Mouse (Mus musculus): ENCODE results near the gene Hmga2. TPM values are rescaled to one million over a fixed set of nuclear protein-coding genes. Genes with fewer than 3 reads are reported as not detected.

The Hmga2 gene
- polyA plus RNA-seq, 1 experiment from 2014 or later: 16.1 TPM

GRCm38 (mm10) chr10:120432731-120433462 lies 43.4 kb downstream of the Hmga2 start:
- peaks cover 19% of the 10 kb centered on the region; the same call in 1 of the 2 replicates for H3K4me1 ChIP-seq

GRCm38 (mm10) chr10:120432081-120432480 lies 44.2 kb downstream of the Hmga2 start:
- no peak for ATAC-seq
- Histone ChIP-seq H3K27me3 (replicated peaks) (no peaks in the 10 kb centered on the region), H3K4me2 (no peak overlapping the region), H3K4me3 (no peak overlapping the region), H3K4me1 (peaks cover 19% of the 10 kb centered on the region; the same call in 1 of the 2 replicates), H3K9me3 (replicated peaks) (no peaks in the 10 kb centered on the region), H3K36me3 (peaks cover 5% of the 10 kb centered on the region; the same call in 1 of the 2 replicates), H3K9ac (no peak overlapping the region), H3K27ac (no peak overlapping the region)
- 76% methylated on average over 9 of the region's 9 CpGs for WGBS (ENCODE audit: insufficient replicate concordance)

More at GRCm38 (mm10) chr10:120432731-120433462, 43.4 kb downstream of the Hmga2 start:
- Histone ChIP-seq H3K9ac (no peak overlapping the region), H3K4me2 (no peak overlapping the region), H3K27ac (no peak overlapping the region), H3K27me3 (replicated peaks) (no peaks in the 10 kb centered on the region), H3K9me3 (replicated peaks) (no peaks in the 10 kb centered on the region), H3K4me3 (no peak overlapping the region), H3K36me3 (peaks cover 11% of the 10 kb centered on the region; the same call in 1 of the 2 replicates)
- 43% methylated on average over 9 of the region's 9 CpGs for WGBS (ENCODE audit: insufficient replicate concordance)
- no peak for ATAC-seq

- Histone ChIP-seq H3K4me1 (peaks cover 19% of the 10 kb centered on the region; the same call in 1 of the 2 replicates), H3K9me3 (replicated peaks) (no peaks in the 10 kb centered on the region), H3K4me2 (no peak overlapping the region), H3K27ac (no peak overlapping the region), H3K4me3 (no peak overlapping the region), H3K27me3 (replicated peaks) (no peaks in the 10 kb centered on the region), H3K9ac (no peak overlapping the region), H3K36me3 (no peaks in the 10 kb centered on the region; the same call in 1 of the 2 replicates)
- ATAC-seq: no peak
- WGBS (ENCODE audit: insufficient replicate concordance): 72% methylated on average over 2 of the region's 2 CpGs
Measured at GRCm38 (mm10) chr10:120431435-120431834, 44.8 kb downstream of the Hmga2 start.

GRCm38 (mm10) chr10:120430422-120430821 lies 45.8 kb downstream of the Hmga2 start:
- Histone ChIP-seq H3K27me3 (replicated peaks) (no peaks in the 10 kb centered on the region), H3K4me3 (no peak overlapping the region), H3K4me2 (no peak overlapping the region), H3K9ac (no peak overlapping the region), H3K4me1 (peaks cover 21% of the 10 kb centered on the region; the same call in 1 of the 2 replicates), H3K27ac (no peak overlapping the region), H3K36me3 (no peaks in the 10 kb centered on the region; the same call in 1 of the 2 replicates), H3K9me3 (replicated peaks) (no peaks in the 10 kb centered on the region)
- no peak for ATAC-seq
- 76% methylated on average over 7 of the region's 7 CpGs for WGBS (ENCODE audit: insufficient replicate concordance)

GRCm38 (mm10) chr10:120429758-120430259 lies 46.5 kb downstream of the Hmga2 start:
- no peak for ATAC-seq
- WGBS (ENCODE audit: insufficient replicate concordance): 85% methylated on average over 5 of the region's 5 CpGs
- H3K9ac ChIP-seq: no peak overlapping the region
- H3K9me3 ChIP-seq (replicated peaks): no peaks in the 10 kb centered on the region
- no peaks in the 10 kb centered on the region; the same call in 1 of the 2 replicates for H3K36me3 ChIP-seq
- H3K4me2 ChIP-seq: no peak overlapping the region
- no peak overlapping the region for H3K27ac ChIP-seq
- H3K27me3 ChIP-seq (replicated peaks): no peaks in the 10 kb centered on the region
- H3K4me3 ChIP-seq: no peak overlapping the region
- peaks cover 24% of the 10 kb centered on the region; the same call in 1 of the 2 replicates for H3K4me1 ChIP-seq

- no peaks in the 10 kb centered on the region for H3K27me3 ChIP-seq (replicated peaks)
- ATAC-seq: no peak
- H3K9ac ChIP-seq: no peak overlapping the region
- H3K27ac ChIP-seq: no peak overlapping the region
- H3K4me1 ChIP-seq: peaks cover 24% of the 10 kb centered on the region; the same call in 1 of the 2 replicates
- H3K4me3 ChIP-seq: no peak overlapping the region
- H3K9me3 ChIP-seq (replicated peaks): no peaks in the 10 kb centered on the region
- no peaks in the 10 kb centered on the region; the same call in 1 of the 2 replicates for H3K36me3 ChIP-seq
- WGBS (ENCODE audit: insufficient replicate concordance): 70% methylated on average over 10 of the region's 10 CpGs
- no peak overlapping the region for H3K4me2 ChIP-seq
Measured at GRCm38 (mm10) chr10:120429199-120429551, 47.1 kb downstream of the Hmga2 start.

- H3K27me3 ChIP-seq (replicated peaks): no peaks in the 10 kb centered on the region
- H3K9me3 ChIP-seq (replicated peaks): no peaks in the 10 kb centered on the region
- H3K4me1 ChIP-seq: peaks cover 24% of the 10 kb centered on the region; the same call in 1 of the 2 replicates
- ATAC-seq: no peak
- WGBS (ENCODE audit: insufficient replicate concordance): 83% methylated on average over 33 of the region's 33 CpGs
- no peak overlapping the region for H3K4me3 ChIP-seq
- H3K27ac ChIP-seq: 0 out of 2 replicates have a peak overlapping the region, but pooled peaks have one; percentile 10
- H3K4me2 ChIP-seq: no peak overlapping the region
- no peaks in the 10 kb centered on the region; the same call in 1 of the 2 replicates for H3K36me3 ChIP-seq
- H3K9ac ChIP-seq: no peak overlapping the region
Measured at GRCm38 (mm10) chr10:120428430-120429198, 47.7 kb downstream of the Hmga2 start.

- no peaks in the 10 kb centered on the region for H3K9me3 ChIP-seq (replicated peaks)
- H3K4me3 ChIP-seq: no peak overlapping the region
- H3K4me2 ChIP-seq: no peak overlapping the region
- no peak overlapping the region for H3K27ac ChIP-seq
- H3K4me1 ChIP-seq: 0 out of 2 replicates have a peak, but pooled peaks cover 13% of the 10 kb centered on the region
- H3K36me3 ChIP-seq: no peaks in the 10 kb centered on the region; the same call in 1 of the 2 replicates
- no peak for ATAC-seq
- 78% methylated on average over 14 of the region's 14 CpGs for WGBS (ENCODE audit: insufficient replicate concordance)
- no peak overlapping the region for H3K9ac ChIP-seq
- H3K27me3 ChIP-seq (replicated peaks): no peaks in the 10 kb centered on the region
Measured at GRCm38 (mm10) chr10:120426086-120426610, 50.1 kb downstream of the Hmga2 start.

GRCm38 (mm10) chr10:120424015-120424414 lies 52.3 kb downstream of the Hmga2 start:
- Histone ChIP-seq H3K4me3 (no peak overlapping the region), H3K27ac (no peak overlapping the region), H3K4me1 (peaks cover 22% of the 10 kb centered on the region; the same call in 1 of the 2 replicates), H3K9ac (no peak overlapping the region), H3K4me2 (no peak overlapping the region), H3K36me3 (peaks cover 2% of the 10 kb centered on the region; the same call in 1 of the 2 replicates), H3K27me3 (replicated peaks) (no peaks in the 10 kb centered on the region), H3K9me3 (replicated peaks) (no peaks in the 10 kb centered on the region)
- no peak for ATAC-seq
- 71% methylated on average over 9 of the region's 9 CpGs for WGBS (ENCODE audit: insufficient replicate concordance)

- Histone ChIP-seq H3K27ac (no peak overlapping the region), H3K4me1 (peaks cover 17% of the 10 kb centered on the region; the same call in 1 of the 2 replicates), H3K4me2 (no peak overlapping the region), H3K36me3 (0 out of 2 replicates have a peak, but pooled peaks cover 2% of the 10 kb centered on the region), H3K9me3 (replicated peaks) (no peaks in the 10 kb centered on the region), H3K9ac (no peak overlapping the region), H3K4me3 (no peak overlapping the region), H3K27me3 (replicated peaks) (no peaks in the 10 kb centered on the region)
- WGBS (ENCODE audit: insufficient replicate concordance): 59% methylated on average over 7 of the region's 7 CpGs
- no peak for ATAC-seq
Measured at GRCm38 (mm10) chr10:120423256-120423655, 53.0 kb downstream of the Hmga2 start.

- no peak for ATAC-seq
- Histone ChIP-seq H3K27ac (no peak overlapping the region), H3K36me3 (0 out of 2 replicates have a peak, but pooled peaks cover 2% of the 10 kb centered on the region), H3K9me3 (replicated peaks) (no peaks in the 10 kb centered on the region), H3K27me3 (replicated peaks) (no peaks in the 10 kb centered on the region), H3K9ac (no peak overlapping the region), H3K4me3 (no peak overlapping the region), H3K4me1 (peaks cover 21% of the 10 kb centered on the region; the same call in 1 of the 2 replicates), H3K4me2 (no peak overlapping the region)
- WGBS (ENCODE audit: insufficient replicate concordance): 66% methylated on average over 4 of the region's 4 CpGs
Measured at GRCm38 (mm10) chr10:120422820-120423219, 53.4 kb downstream of the Hmga2 start.

Data from liver, embryonic 12.5 days (tissue).